Mouse (Mus musculus): ENCODE data around the gene Cfd.

GRCm38 (mm10) chr10:79926491-79927323 is 36.1 kb downstream of the Cfd start, which contains the start of gene Arid3a:
- TF ChIP-seq CTCF (IDR thresholded peaks at IDR 0.05; ENCODE audit: low read depth, low read length) (no peak), EP300 (IDR thresholded peaks at IDR 0.05; ENCODE audit: insufficient read depth, low read depth, low read length) (peak; percentile 53; the same call in 1 of the 2 replicates)
